Mouse (Mus musculus) embryo, embryonic 10 days (tissue): ENCODE data around the gene Slc38a1.
"Not testable (repeated sequence)": the region's sequence is repeated elsewhere in the genome, so short reads cannot be mapped to it uniquely, and the experiment has no call there.

Source experiments
- DNase-seq: peaks from one replicate; pipeline ENCODE4 v3.0.0-alpha.2; 2015; ENCODE audit warnings: low spot score

Gene Slc38a1

GRCm38 (mm10) chr15:96657576-96658274 is 15.0 kb upstream of the Slc38a1 start:
- no peak for DNase-seq

DNA sequence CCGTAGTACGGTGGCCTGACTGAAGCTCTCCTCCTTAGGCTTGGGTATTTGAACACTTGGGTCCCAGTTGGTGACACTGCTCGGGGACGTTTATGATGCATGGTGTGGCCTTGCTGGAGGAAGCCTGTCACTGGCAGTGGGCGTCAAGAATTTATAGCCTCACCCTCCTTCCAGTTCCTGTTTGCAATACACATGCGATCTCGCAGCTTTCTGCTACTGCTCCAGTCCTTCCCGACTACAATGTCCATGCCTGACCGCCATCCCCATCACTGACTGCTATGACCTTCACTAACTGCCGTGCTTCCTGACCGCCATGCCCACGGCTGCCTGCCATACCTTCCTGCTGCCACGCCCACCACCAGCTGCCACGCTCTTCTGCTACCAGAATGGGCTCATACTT is 12.8 kb upstream of the Slc38a1 start:
- DNase-seq = no peak

GRCm38 (mm10) chr15:96654714-96655113 is 12.0 kb upstream of the Slc38a1 start:
- peak; percentile 39 for DNase-seq

GRCm38 (mm10) chr15:96653011-96653410 is 10.3 kb upstream of the Slc38a1 start:
- DNase-seq = no peak

- no peak for DNase-seq
Observed at GRCm38 (mm10) chr15:96652531-96652930, 9.8 kb upstream of the Slc38a1 start.

DNA sequence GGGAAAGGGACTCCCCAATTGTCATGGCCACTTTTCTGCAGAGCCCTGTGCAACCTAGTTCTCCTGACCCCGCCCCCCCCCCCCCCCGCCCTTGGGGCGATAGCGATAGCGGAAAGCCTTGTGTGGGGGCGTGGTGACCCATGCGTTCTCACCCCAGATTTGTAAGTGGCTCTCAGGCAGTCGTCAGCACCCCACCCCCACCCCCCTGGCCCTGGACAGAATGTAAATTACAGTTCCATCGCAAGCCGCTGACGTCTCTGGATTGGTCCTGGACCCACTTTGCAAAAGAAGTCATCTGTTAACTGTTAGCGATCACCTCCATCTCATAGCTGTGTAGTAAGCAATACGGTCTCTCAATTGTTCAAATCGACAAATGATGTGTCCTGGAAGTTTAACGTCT is 4.7 kb upstream of the Slc38a1 start:
- DNase-seq = no peak

- DNase-seq = peak; percentile 60
Observed at GRCm38 (mm10) chr15:96641821-96642435, 785 bp downstream of the Slc38a1 start.

GRCm38 (mm10) chr15:96641111-96641820 is 1.4 kb downstream of the Slc38a1 start:
- DNase-seq = peak; percentile 88

DNA sequence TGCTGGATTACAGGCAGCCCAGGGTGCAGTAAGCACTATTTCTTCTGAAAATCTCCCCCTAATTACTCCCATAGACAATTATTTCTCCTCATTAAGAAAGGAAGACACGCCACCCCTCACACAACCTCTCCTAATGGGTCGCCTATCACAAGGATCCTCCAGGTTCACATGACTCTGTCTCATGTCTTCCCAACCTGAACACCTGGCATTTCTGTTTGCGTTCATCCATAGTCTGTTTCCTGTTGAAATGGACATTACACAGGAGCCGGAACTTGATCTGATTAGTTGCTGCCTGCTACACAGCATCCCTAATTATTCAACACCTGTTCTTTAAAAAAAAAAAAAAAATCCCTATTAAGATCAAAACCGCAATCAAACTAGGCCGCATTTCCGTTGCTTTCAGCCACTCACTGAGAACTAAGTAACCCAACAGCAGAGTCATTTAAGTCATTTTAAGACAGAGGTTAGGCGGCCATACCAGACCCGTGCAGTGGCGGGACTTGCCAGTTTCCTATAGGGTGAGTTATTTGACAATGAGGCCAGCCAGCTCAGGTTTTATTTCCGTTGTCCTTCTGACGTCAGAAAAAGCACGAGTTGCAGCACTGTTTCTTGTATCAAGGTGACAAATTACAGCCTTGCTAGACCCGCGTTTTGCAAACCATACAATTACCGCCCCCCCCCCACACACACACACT is 2.3 kb downstream of the Slc38a1 start:
- peak; percentile 77 for DNase-seq

DNA sequence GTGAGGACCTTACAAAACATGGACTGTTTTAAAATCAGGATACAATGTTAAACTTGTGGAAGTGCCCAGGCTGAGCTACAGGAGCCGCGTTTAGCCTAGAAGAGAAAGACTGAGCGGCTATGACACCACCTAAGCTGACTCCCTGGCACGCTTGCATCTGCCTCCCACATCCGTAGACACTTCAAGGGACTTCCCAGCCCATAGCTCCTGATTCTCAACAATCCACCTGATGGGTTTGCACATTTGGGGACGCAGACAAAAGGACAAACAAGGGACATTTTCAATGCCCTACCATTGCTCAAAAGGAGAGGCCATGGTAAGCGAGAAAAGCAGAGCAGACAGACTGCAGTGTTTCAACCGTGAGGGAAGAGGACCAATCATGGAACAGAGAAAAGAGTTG is 3.1 kb downstream of the Slc38a1 start:
- no peak for DNase-seq

GRCm38 (mm10) chr15:96638656-96639055 is 4.1 kb downstream of the Slc38a1 start:
- no peak for DNase-seq

DNA sequence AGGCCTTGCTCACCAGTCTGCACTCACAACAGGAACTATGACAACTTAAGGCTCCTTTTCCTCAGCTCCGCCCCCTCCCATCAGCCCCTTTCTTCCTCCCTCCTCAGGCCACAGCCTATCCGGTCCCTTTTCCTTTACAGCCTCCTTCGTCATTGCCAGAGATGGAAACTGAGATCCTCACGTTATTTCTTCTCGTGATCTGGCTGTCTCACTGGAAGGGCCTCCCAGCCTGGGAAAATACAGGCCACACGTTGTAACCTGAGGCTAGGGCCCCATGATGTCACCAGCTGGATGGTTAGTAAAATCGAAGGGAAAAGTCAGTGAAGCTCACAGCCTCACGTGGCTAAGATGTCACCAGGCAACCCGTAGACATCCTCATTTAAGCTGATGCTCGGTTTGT is 4.5 kb downstream of the Slc38a1 start:
- peak; percentile 45 for DNase-seq

- DNase-seq = peak; percentile 35
Observed at GRCm38 (mm10) chr15:96634670-96635405, 7.9 kb downstream of the Slc38a1 start.

GRCm38 (mm10) chr15:96632201-96632600 is 10.5 kb downstream of the Slc38a1 start:
- no peak for DNase-seq

GRCm38 (mm10) chr15:96631107-96631718 is 11.5 kb downstream of the Slc38a1 start:
- no peak for DNase-seq

GRCm38 (mm10) chr15:96628256-96628655 is 14.5 kb downstream of the Slc38a1 start:
- no peak for DNase-seq

DNA sequence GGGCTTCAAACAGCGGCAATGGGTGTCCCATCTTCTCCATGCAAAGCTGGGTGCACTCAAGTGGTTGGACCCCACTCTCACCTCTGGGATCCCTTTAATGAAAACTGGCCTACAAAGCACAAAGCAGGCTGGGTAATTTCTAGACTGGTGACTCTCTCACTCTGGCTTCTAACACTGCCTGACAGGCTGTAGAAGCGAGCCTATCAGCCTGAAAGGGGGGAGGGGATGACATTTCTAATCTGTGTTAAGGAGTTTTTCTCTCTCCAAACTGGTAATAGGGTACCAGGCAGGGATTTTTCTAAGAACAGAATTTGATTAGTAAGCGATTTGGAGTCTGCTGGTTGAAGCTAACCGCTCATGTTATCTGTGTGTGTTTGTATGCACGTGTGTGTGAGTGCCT is 15.8 kb downstream of the Slc38a1 start:
- DNase-seq = no peak

GRCm38 (mm10) chr15:96625012-96625411 is 17.7 kb downstream of the Slc38a1 start:
- DNase-seq = not testable (repeated sequence)

DNA sequence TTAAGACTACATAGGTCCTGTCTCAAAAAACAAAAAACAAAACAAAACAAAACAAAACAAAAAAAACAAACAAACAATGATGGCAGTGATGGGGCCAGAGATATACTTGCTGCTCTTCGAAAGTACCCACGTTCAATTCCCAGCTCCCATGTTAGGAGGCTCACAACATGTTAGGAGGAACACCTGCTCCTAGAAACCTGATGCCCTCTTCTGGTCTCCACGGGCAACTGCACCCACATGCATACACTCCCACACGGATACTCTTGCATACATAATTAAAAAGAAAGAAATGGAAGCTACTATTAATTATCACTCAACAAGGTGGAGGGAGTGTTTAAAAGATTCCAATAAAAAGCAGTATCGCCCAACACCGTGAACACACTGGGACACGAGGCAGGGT is 20.3 kb downstream of the Slc38a1 start:
- DNase-seq = no peak

DNA sequence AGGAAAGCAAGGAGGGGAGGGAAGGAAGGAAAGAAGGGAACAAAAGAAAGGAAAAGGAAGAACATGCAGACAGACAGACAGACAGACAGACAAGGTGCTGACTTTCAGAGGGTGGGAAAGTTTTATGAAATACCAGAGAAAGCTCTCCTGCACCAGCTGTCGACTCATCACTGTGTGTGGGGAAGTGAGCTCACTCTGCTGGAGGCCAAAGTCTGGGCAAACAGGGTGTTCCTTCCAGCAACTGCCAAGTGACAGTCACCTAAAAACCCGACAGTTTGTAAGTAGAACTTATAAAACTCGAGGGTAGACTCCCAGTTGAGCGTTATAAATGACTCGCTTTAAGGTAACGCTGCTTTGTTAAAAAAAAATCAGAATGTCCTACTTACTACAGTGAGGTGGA is 21.0 kb downstream of the Slc38a1 start:
- DNase-seq = no peak

DNA sequence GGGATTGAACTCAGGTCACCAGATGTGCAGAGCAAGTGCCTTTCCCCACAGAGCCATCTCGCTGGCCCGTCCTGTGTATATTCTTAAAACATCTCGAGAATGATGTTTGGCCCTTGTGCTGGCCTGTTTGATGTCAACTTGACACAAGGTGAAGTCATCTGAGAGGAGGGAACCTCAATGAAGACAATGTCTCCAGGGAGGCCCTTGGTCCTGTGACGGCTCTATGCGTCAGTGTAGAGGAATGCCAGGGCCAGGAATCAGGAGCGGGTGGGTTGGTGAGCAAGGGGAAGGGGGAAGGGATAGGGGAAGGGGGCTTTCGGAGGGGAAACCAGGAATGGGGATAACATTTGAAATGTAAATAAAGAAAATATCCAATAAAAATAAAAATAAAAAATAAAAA is 25.2 kb downstream of the Slc38a1 start:
- no peak for DNase-seq
